Mouse (Mus musculus) fat pad, adult 2 months (tissue): ENCODE results near the gene Olfr818.
"Not testable (repeated sequence)": the region's sequence is repeated elsewhere in the genome, so short reads cannot be mapped to it uniquely, and the experiment has no call there.

Source experiments
- DNase-seq: peaks from one replicate; pipeline ENCODE4 v3.0.0-alpha.2; 2011; ENCODE audit warnings: low read depth, low spot score; ENCODE audit errors: extremely low read depth

Gene Olfr818

GRCm38 (mm10) chr10:129949000-129949399 is at the start of gene Olfr818:
TSS of gene Olfr818 (minus strand) at chr10:129949100.
- DNase-seq, result no peak

- DNase-seq, result not testable (repeated sequence)
Measured at GRCm38 (mm10) chr10:129984962-129985361, 36.1 kb upstream of the Olfr818 start, which contains the start of gene Gm10310. TSS of gene Gm10310 (minus strand) at chr10:129985062.

GRCm38 (mm10) chr10:129981867-129982266 is 33.0 kb upstream of the Olfr818 start:
- DNase-seq, result not testable (repeated sequence)

- not testable (repeated sequence) for DNase-seq
Measured at GRCm38 (mm10) chr10:129976040-129976439, 27.1 kb upstream of the Olfr818 start, which contains the start of gene Olfr247. TSS of gene Olfr247 (minus strand) at chr10:129976140.

GRCm38 (mm10) chr10:129972994-129973393 is 24.1 kb upstream of the Olfr818 start:
- DNase-seq, result not testable (repeated sequence)

GRCm38 (mm10) chr10:129967166-129967565 is 18.3 kb upstream of the Olfr818 start, which contains the start of gene Olfr819:
TSS of gene Olfr819 (minus strand) at chr10:129967266.
- not testable (repeated sequence) for DNase-seq

- DNase-seq, result not testable (repeated sequence)
Measured at GRCm38 (mm10) chr10:129966232-129966631, 17.3 kb upstream of the Olfr818 start.

GRCm38 (mm10) chr10:129915497-129915896 is 33.4 kb downstream of the Olfr818 start, which contains the start of gene Olfr816:
TSS of gene Olfr816 (minus strand) at chr10:129915597.
- no peak for DNase-seq

GRCm38 (mm10) chr10:129905767-129906166 is 43.1 kb downstream of the Olfr818 start, which contains the start of gene Olfr815:
TSS of gene Olfr815 (minus strand) at chr10:129905867.
- not testable (repeated sequence) for DNase-seq
